Mouse (Mus musculus): ENCODE results near the gene Vcpkmt. TPM values are rescaled to one million over a fixed set of nuclear protein-coding genes. Genes with fewer than 3 reads are reported as not detected.

The Vcpkmt gene
- polyA plus RNA-seq, 1 experiment from 2014 or later, result 22.3 TPM

DNA sequence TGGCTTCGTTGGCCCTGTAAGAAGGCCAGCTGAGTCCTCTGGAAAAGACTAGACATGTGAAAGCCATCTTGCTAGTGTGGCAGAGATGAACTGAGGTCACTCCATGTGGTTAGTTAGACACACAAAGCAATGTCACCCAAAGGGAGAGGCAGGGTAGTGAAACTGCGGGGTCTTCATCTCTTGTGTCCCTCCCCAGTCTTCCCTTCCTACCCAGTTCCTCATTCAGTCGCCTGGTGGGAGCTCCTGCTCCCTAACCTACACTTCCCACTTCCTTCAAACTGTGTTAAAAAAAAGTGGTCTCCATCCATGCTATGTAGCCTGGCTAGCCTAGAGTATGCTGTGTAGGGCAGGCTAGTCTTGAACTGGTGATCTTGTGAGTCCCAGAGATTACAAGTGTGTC is 50.3 kb downstream of the Vcpkmt start:
- no peak overlapping the region for H3K9ac ChIP-seq (replicated peaks; ENCODE audit: low read depth, low read length)
- no peaks in the 10 kb centered on the region for H3K36me3 ChIP-seq (ENCODE audit: control insufficient read depth, insufficient read depth, low read length)
- ATAC-seq (ENCODE audit: low read depth), result no peak
- H3K4me1 ChIP-seq (ENCODE audit: control insufficient read depth, insufficient read depth, low read length), result no peaks in the 10 kb centered on the region
- no peak overlapping the region for H3K27ac ChIP-seq (ENCODE audit: low read depth, low read length)
- no peak overlapping the region for H3K4me2 ChIP-seq (ENCODE audit: low read depth, low read length)
- 78% methylated on average over 3 of the region's 3 CpGs for WGBS
- no peaks in the 10 kb centered on the region for H3K27me3 ChIP-seq (ENCODE audit: control insufficient read depth, insufficient read depth, low read length)
- H3K9me3 ChIP-seq (ENCODE audit: control insufficient read depth, low read length), result no peaks in the 10 kb centered on the region
- H3K4me3 ChIP-seq (ENCODE audit: low read depth, low read length), result no peak overlapping the region

DNA sequence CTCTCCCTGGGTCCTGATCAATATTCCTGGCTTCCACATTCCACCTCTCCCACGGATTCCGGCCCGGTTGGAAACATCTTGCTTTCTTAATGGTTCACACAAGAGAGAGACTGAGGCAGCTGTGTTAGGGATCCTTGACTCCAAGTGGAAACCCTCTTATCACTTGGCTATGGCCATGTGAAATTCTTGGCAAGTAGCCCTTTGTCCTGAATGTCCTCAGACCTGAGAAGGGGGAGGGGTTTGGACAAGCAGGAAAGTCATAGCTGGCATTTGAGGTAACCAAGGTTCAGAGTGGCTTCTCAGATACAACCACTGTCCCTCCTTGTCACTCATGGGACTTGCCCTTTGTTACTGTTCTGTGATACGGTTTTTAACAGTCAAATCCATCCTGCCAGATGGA is 50.7 kb downstream of the Vcpkmt start:
- no peaks in the 10 kb centered on the region for H3K9me3 ChIP-seq (ENCODE audit: control insufficient read depth, low read length)
- ATAC-seq (ENCODE audit: low read depth), result no peak
- H3K36me3 ChIP-seq (ENCODE audit: control insufficient read depth, insufficient read depth, low read length), result no peaks in the 10 kb centered on the region
- 88% methylated on average over 4 of the region's 4 CpGs for WGBS
- H3K9ac ChIP-seq (replicated peaks; ENCODE audit: low read depth, low read length), result no peak overlapping the region
- no peak overlapping the region for H3K27ac ChIP-seq (ENCODE audit: low read depth, low read length)
- no peaks in the 10 kb centered on the region for H3K4me1 ChIP-seq (ENCODE audit: control insufficient read depth, insufficient read depth, low read length)
- H3K4me2 ChIP-seq (ENCODE audit: low read depth, low read length), result no peak overlapping the region
- no peak overlapping the region for H3K4me3 ChIP-seq (ENCODE audit: low read depth, low read length)
- no peaks in the 10 kb centered on the region for H3K27me3 ChIP-seq (ENCODE audit: control insufficient read depth, insufficient read depth, low read length)

DNA sequence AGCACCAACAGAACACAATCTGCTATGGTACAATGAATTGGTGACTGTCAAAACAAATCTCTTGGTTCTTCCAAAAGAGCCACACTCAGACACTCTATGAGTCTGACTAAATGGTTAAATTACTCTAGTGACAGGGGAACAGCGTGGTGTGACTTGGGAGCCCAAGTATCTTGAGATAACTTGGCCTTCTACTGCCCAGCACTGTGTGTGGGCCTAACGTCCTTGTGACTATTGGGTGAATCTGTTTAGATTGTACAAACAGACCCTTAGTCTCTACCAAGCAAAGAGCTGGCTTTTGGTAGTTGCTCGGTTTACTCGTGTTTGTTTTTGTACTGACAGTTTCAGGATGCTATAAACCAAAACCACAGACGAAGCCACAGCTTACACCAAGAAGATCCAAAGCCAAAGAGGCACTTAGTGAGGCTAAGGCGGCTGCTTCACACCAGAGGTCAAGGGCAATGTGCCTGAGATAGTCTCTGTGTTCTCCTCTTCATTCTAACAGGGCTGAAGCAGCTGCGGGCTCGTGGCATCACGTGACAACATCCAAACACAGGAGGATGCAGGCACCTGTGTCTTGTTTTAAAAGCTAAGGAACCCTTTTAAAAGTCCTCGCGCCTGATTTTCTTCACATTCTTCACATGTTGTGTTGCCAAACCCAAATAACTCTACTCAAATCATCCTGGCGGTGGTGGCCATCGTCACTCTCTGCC is 53.0 kb downstream of the Vcpkmt start:
- Histone ChIP-seq H3K9me3 (ENCODE audit: control insufficient read depth, low read length) (no peaks in the 10 kb centered on the region), H3K27me3 (ENCODE audit: control insufficient read depth, insufficient read depth, low read length) (no peaks in the 10 kb centered on the region), H3K36me3 (ENCODE audit: control insufficient read depth, insufficient read depth, low read length) (no peaks in the 10 kb centered on the region), H3K9ac (replicated peaks; ENCODE audit: low read depth, low read length) (no peak overlapping the region), H3K4me2 (ENCODE audit: low read depth, low read length) (no peak overlapping the region), H3K4me3 (ENCODE audit: low read depth, low read length) (no peak overlapping the region), H3K4me1 (ENCODE audit: control insufficient read depth, insufficient read depth, low read length) (no peaks in the 10 kb centered on the region), H3K27ac (ENCODE audit: low read depth, low read length) (no peak overlapping the region)
- WGBS, result 86% methylated on average over 13 of the region's 13 CpGs
- no peak for ATAC-seq (ENCODE audit: low read depth)

DNA sequence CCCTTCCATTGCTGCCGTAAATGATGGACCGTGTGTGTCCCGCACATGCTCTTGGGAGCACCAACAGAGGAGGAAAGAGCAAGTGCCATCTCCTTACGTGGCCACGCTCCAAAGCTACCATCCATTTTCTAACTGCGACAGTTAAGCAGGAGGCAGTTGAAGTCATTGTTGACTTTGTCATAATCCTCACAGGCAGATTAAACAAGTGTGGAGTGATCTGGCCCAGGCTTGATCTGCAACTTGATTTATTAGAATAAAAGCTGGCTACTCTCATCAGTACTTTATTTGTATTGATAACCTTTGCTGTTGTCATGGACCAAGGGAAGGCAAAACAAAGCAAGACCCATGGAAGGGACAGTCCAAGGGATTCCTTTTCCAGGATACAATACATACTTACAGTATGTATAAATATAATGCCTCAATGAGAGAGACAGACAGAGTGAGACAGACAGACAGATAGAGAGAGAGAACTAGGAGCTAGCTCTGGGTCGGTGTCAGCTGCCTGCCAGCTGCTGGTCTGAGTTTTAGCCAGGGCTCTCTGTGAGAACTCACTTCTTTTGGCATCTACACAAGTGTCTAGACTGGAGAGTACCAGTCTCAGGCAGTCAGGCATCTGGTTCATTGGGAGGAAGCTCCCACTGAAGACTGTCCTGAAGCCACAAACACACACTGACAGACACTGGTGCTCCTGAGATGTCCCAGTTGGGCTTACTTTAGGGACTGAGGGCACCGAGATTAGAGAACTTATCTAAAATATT is 54.4 kb downstream of the Vcpkmt start:
- Histone ChIP-seq H3K9ac (replicated peaks; ENCODE audit: low read depth, low read length) (no peak overlapping the region), H3K4me3 (ENCODE audit: low read depth, low read length) (no peak overlapping the region), H3K36me3 (ENCODE audit: control insufficient read depth, insufficient read depth, low read length) (no peaks in the 10 kb centered on the region), H3K9me3 (ENCODE audit: control insufficient read depth, low read length) (no peaks in the 10 kb centered on the region), H3K4me2 (ENCODE audit: low read depth, low read length) (no peak overlapping the region), H3K27me3 (ENCODE audit: control insufficient read depth, insufficient read depth, low read length) (no peaks in the 10 kb centered on the region), H3K4me1 (ENCODE audit: control insufficient read depth, insufficient read depth, low read length) (no peaks in the 10 kb centered on the region), H3K27ac (ENCODE audit: low read depth, low read length) (no peak overlapping the region)
- 94% methylated on average over 8 of the region's 8 CpGs for WGBS
- no peak for ATAC-seq (ENCODE audit: low read depth)

Small RNA genes within 50 kb of the gene (microRNA-seq; reads per million reads assigned to microRNA genes)
- not detected for gene Gm23018

Other genes starting within 250 kb of the Vcpkmt start
- 97.2 and 103 TPM in 2 replicates for gene Nemf, start 225.9 kb downstream of the Vcpkmt start, polyA plus RNA-seq (2014; fragmentation: Nextera tagmentation; extraction: Ambion mirVana)
- 29.3 and 30.4 TPM in 2 replicates for gene Arf6, start 210.9 kb downstream of the Vcpkmt start, polyA plus RNA-seq (2014; fragmentation: Nextera tagmentation; extraction: Ambion mirVana)
- 1.0 and 1.3 TPM in 2 replicates for gene Gm9887, start 210.6 kb downstream of the Vcpkmt start, polyA plus RNA-seq (2014; fragmentation: Nextera tagmentation; extraction: Ambion mirVana)
- 17.8 and 18.1 TPM in 2 replicates for gene Sos2, start 98.8 kb upstream of the Vcpkmt start, polyA plus RNA-seq (2014; fragmentation: Nextera tagmentation; extraction: Ambion mirVana)
- gene L2hgdh, start 141.8 kb upstream of the Vcpkmt start, polyA plus RNA-seq (2014; fragmentation: Nextera tagmentation; extraction: Ambion mirVana), result 10.4 and 11.4 TPM in 2 replicates
- gene Atp5s, start 141.9 kb upstream of the Vcpkmt start, polyA plus RNA-seq (2014; fragmentation: Nextera tagmentation; extraction: Ambion mirVana), result 37.3 and 44.9 TPM in 2 replicates
- 6.4 and 13.3 TPM in 2 replicates for gene Cdkl1, start 208.2 kb upstream of the Vcpkmt start, polyA plus RNA-seq (2014; fragmentation: Nextera tagmentation; extraction: Ambion mirVana)